Mouse (Mus musculus): ENCODE measurements around the gene Itga9. TPM values are rescaled to one million over a fixed set of nuclear protein-coding genes. Genes with fewer than 3 reads are reported as not detected.

The Itga9 gene
- polyA plus RNA-seq, 1 experiment from 2014 or later, result 5.9 TPM

DNA sequence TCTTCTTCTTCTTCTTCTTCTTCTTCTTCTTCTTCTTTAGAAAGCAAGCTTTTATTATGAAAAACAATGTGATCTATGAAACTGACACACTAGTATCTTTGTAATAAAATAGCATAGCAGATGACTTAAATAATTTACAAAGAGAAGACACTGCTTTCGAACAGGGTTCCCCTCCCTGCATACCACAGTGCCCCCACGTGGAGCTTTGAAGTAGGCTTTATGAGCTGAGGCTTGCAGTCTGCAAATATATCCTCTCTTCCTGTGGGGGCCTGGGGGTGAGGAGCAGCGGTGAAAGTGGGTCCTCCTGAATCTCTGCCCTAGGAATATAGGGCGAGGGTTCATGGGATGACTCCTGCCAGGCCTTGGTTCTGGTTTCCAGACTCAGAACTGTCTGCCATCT, 35.6 kb upstream of the Itga9 start:
- H3K4me3 ChIP-seq (ENCODE audit: low read depth, low read length), result no peak overlapping the region
- WGBS, result 74% methylated on average over 4 of the region's 4 CpGs
- H3K4me1 ChIP-seq (replicated peaks; ENCODE audit: control insufficient read depth, insufficient read depth, low read length), result no peaks in the 10 kb centered on the region
- H3K4me2 ChIP-seq (replicated peaks; ENCODE audit: low read depth), result no peak overlapping the region
- H3K9ac ChIP-seq (ENCODE audit: low read depth, low read length), result no peak overlapping the region
- peak; percentile 37; the same call in 1 of the 2 replicates for TF ChIP-seq CTCF (IDR thresholded peaks at IDR 0.05; ENCODE audit: low read depth)
- ATAC-seq, result no peak
- no peaks in the 10 kb centered on the region for H3K9me3 ChIP-seq (ENCODE audit: control insufficient read depth)
- H3K36me3 ChIP-seq (ENCODE audit: control insufficient read depth, insufficient read depth), result peaks cover 89% of the 10 kb centered on the region
- H3K27me3 ChIP-seq (replicated peaks; ENCODE audit: control insufficient read depth, insufficient read depth, low read length), result no peaks in the 10 kb centered on the region
- no peak overlapping the region for H3K27ac ChIP-seq (ENCODE audit: low read depth, low read length)

DNA sequence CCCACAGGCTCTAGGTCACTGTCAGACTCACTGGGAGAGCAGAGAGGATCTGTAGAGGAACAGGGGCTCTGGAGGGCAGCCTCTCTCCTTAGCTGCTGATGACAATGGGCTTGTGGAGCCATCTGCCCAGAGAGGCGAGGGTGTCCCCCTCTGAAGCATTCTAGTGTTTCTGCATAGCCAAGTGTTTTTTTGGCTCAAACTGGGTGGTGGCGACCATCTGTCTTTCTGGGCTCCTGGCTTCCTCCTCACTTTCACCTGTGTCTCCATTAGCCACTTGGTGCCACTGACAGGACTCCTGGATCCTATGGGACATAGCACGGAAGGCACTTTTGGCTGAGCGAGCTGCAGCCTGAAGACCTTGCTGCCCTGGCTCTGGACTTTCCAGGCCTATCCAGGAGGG, 34.8 kb upstream of the Itga9 start:
- Histone ChIP-seq H3K36me3 (ENCODE audit: control insufficient read depth, insufficient read depth) (peaks cover 88% of the 10 kb centered on the region), H3K4me1 (replicated peaks; ENCODE audit: control insufficient read depth, insufficient read depth, low read length) (no peaks in the 10 kb centered on the region), H3K27me3 (replicated peaks; ENCODE audit: control insufficient read depth, insufficient read depth, low read length) (no peaks in the 10 kb centered on the region), H3K9ac (ENCODE audit: low read depth, low read length) (no peak overlapping the region), H3K9me3 (ENCODE audit: control insufficient read depth) (no peaks in the 10 kb centered on the region), H3K4me2 (replicated peaks; ENCODE audit: low read depth) (no peak overlapping the region), H3K27ac (ENCODE audit: low read depth, low read length) (no peak overlapping the region), H3K4me3 (ENCODE audit: low read depth, low read length) (no peak overlapping the region)
- ATAC-seq, result no peak
- no peak for TF ChIP-seq CTCF (IDR thresholded peaks at IDR 0.05; ENCODE audit: low read depth)
- 87% methylated on average over 4 of the region's 4 CpGs for WGBS

DNA sequence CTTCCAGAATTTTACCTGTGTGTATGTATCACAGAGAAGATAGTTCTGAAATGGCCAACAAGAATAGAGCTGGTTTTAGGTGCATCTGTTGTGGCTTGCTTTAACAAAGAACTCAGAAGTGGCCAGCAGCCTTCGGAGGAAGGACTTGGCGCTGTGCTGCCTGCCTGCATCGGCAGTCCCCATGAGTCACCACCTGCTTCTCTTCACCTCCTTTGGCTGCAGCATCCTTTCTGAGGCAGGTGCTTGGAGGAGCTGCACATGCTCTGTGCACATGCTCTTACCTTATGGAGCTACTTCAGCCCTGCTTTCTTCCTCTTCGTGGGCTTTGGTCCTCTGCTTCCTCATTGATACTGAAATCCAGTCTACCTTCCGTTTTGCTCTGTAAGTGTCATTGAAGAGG, 31.6 kb upstream of the Itga9 start:
- Histone ChIP-seq H3K4me3 (ENCODE audit: low read depth, low read length) (no peak overlapping the region), H3K4me1 (replicated peaks; ENCODE audit: control insufficient read depth, insufficient read depth, low read length) (0 out of 2 replicates have a peak, but pooled peaks cover 2% of the 10 kb centered on the region), H3K27ac (ENCODE audit: low read depth, low read length) (no peak overlapping the region), H3K9ac (ENCODE audit: low read depth, low read length) (no peak overlapping the region), H3K36me3 (ENCODE audit: control insufficient read depth, insufficient read depth) (peaks cover 84% of the 10 kb centered on the region), H3K4me2 (replicated peaks; ENCODE audit: low read depth) (no peak overlapping the region), H3K9me3 (ENCODE audit: control insufficient read depth) (no peaks in the 10 kb centered on the region), H3K27me3 (replicated peaks; ENCODE audit: control insufficient read depth, insufficient read depth, low read length) (no peaks in the 10 kb centered on the region)
- no peak for ATAC-seq
- WGBS, result 88% methylated on average over 5 of the region's 5 CpGs
- TF ChIP-seq CTCF (IDR thresholded peaks at IDR 0.05; ENCODE audit: low read depth), result no peak

DNA sequence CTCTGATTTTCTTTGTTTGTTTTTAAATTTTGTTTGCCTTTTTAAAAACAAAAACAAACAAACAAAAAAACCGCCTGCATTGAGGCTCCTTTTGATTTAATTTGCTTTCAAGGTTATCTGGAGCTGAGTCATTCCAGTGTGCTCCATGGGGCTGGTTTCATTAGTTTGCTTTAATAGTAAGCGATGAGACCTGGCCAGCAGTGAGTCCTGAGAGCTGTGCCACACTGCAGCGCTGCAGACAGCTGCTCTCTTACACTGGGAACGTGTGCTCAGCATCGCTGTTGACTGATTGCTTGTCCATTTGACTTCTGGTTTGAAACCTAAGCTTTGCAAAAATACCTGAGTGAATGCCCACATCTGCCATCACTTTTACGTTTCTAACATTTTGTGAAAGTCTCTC, 26.1 kb upstream of the Itga9 start:
- peaks cover 73% of the 10 kb centered on the region for H3K36me3 ChIP-seq (ENCODE audit: control insufficient read depth, insufficient read depth)

DNA sequence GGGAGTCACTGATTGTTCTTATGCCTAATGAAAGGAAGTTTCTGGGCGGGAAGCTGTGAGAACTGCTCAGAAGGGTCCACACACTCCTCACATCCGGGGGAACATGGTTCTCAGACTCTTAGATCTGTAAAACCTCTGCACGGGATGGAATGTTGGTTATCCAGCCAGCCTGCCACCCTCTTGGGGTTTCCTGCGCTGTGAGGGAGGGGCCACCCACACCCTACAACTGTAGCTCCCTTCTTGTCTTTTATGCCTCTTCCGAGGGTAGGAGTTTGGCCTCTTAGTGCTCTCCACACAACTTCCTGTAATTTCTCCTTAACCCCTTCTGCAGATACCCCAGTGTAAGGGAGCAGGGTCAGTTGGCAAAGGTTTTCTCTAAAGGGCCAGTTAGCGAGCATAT, 23.7 kb upstream of the Itga9 start:
- no peak for TF ChIP-seq CTCF (IDR thresholded peaks at IDR 0.05; ENCODE audit: low read depth)
- Histone ChIP-seq H3K4me1 (replicated peaks; ENCODE audit: control insufficient read depth, insufficient read depth, low read length) (peaks cover 6% of the 10 kb centered on the region; the same call in 1 of the 2 replicates), H3K9me3 (ENCODE audit: control insufficient read depth) (no peaks in the 10 kb centered on the region), H3K36me3 (ENCODE audit: control insufficient read depth, insufficient read depth) (peaks cover 53% of the 10 kb centered on the region), H3K4me3 (ENCODE audit: low read depth, low read length) (no peak overlapping the region), H3K27ac (ENCODE audit: low read depth, low read length) (no peak overlapping the region), H3K27me3 (replicated peaks; ENCODE audit: control insufficient read depth, insufficient read depth, low read length) (no peaks in the 10 kb centered on the region), H3K4me2 (replicated peaks; ENCODE audit: low read depth) (no peak overlapping the region), H3K9ac (ENCODE audit: low read depth, low read length) (no peak overlapping the region)
- no peak for ATAC-seq
- 62% methylated on average over 6 of the region's 6 CpGs for WGBS

More for the DNA sequence above, 26.1 kb upstream of the Itga9 start:
- H3K27me3 ChIP-seq (replicated peaks; ENCODE audit: control insufficient read depth, insufficient read depth, low read length), result no peaks in the 10 kb centered on the region
- no peaks in the 10 kb centered on the region for H3K9me3 ChIP-seq (ENCODE audit: control insufficient read depth)
- no peak overlapping the region for H3K4me2 ChIP-seq (replicated peaks; ENCODE audit: low read depth)
- 0 out of 2 replicates have a peak, but pooled peaks cover 2% of the 10 kb centered on the region for H3K4me1 ChIP-seq (replicated peaks; ENCODE audit: control insufficient read depth, insufficient read depth, low read length)
- H3K9ac ChIP-seq (ENCODE audit: low read depth, low read length), result no peak overlapping the region
- no peak for TF ChIP-seq CTCF (IDR thresholded peaks at IDR 0.05; ENCODE audit: low read depth)
- no peak overlapping the region for H3K4me3 ChIP-seq (ENCODE audit: low read depth, low read length)
- ATAC-seq, result no peak
- WGBS, result 68% methylated on average over 6 of the region's 6 CpGs
- no peak overlapping the region for H3K27ac ChIP-seq (ENCODE audit: low read depth, low read length)

- no peak for ATAC-seq
- no peak overlapping the region for H3K4me2 ChIP-seq (replicated peaks; ENCODE audit: low read depth)
- H3K4me3 ChIP-seq (ENCODE audit: low read depth, low read length), result no peak overlapping the region
- no peak overlapping the region for H3K9ac ChIP-seq (ENCODE audit: low read depth, low read length)
- peaks cover 39% of the 10 kb centered on the region for H3K36me3 ChIP-seq (ENCODE audit: control insufficient read depth, insufficient read depth)
- no peak for TF ChIP-seq CTCF (IDR thresholded peaks at IDR 0.05; ENCODE audit: low read depth)
- WGBS, result 59% methylated on average over 1 of the region's 1 CpGs
- no peaks in the 10 kb centered on the region for H3K27me3 ChIP-seq (replicated peaks; ENCODE audit: control insufficient read depth, insufficient read depth, low read length)
- H3K4me1 ChIP-seq (replicated peaks; ENCODE audit: control insufficient read depth, insufficient read depth, low read length), result peaks cover 3% of the 10 kb centered on the region; the same call in 1 of the 2 replicates
- H3K9me3 ChIP-seq (ENCODE audit: control insufficient read depth), result no peaks in the 10 kb centered on the region
- no peak overlapping the region for H3K27ac ChIP-seq (ENCODE audit: low read depth, low read length)
Observed at GRCm38 (mm10) chr9:118584838-118585237, 21.7 kb upstream of the Itga9 start.

DNA sequence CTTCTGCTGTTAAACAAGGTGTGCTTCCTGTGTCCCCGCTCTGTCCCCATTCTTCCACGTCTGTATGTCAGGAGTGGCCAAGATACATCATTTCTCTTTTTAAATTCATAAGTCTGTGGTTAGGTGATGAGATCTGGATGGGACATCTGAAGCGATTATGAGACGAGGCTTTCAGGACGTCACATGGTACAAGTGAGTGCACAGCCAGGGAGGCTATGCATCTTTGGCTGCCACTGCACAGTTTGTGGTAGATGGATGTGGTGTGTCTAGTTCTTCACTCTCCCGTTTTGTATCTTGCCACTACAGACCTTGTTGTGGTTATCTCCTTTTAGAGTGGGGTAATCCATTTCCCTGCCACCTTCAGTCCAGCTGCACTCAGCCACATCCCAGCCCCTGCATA, 20.5 kb upstream of the Itga9 start:
- no peaks in the 10 kb centered on the region for H3K27me3 ChIP-seq (replicated peaks; ENCODE audit: control insufficient read depth, insufficient read depth, low read length)
- no peaks in the 10 kb centered on the region for H3K9me3 ChIP-seq (ENCODE audit: control insufficient read depth)
- no peak overlapping the region for H3K4me2 ChIP-seq (replicated peaks; ENCODE audit: low read depth)
- H3K27ac ChIP-seq (ENCODE audit: low read depth, low read length), result no peak overlapping the region
- peaks cover 3% of the 10 kb centered on the region; the same call in 1 of the 2 replicates for H3K4me1 ChIP-seq (replicated peaks; ENCODE audit: control insufficient read depth, insufficient read depth, low read length)
- peaks cover 27% of the 10 kb centered on the region for H3K36me3 ChIP-seq (ENCODE audit: control insufficient read depth, insufficient read depth)
- no peak overlapping the region for H3K4me3 ChIP-seq (ENCODE audit: low read depth, low read length)
- no peak overlapping the region for H3K9ac ChIP-seq (ENCODE audit: low read depth, low read length)
- 73% methylated on average over 6 of the region's 6 CpGs for WGBS
- TF ChIP-seq CTCF (IDR thresholded peaks at IDR 0.05; ENCODE audit: low read depth), result no peak
- ATAC-seq, result no peak
